Mouse (Mus musculus): ENCODE results near the gene Gabrr2. TPM values are rescaled to one million over a fixed set of nuclear protein-coding genes. Genes with fewer than 3 reads are reported as not detected.

The Gabrr2 gene
- polyA plus RNA-seq, 1 experiment, result 0.48 TPM

DNA sequence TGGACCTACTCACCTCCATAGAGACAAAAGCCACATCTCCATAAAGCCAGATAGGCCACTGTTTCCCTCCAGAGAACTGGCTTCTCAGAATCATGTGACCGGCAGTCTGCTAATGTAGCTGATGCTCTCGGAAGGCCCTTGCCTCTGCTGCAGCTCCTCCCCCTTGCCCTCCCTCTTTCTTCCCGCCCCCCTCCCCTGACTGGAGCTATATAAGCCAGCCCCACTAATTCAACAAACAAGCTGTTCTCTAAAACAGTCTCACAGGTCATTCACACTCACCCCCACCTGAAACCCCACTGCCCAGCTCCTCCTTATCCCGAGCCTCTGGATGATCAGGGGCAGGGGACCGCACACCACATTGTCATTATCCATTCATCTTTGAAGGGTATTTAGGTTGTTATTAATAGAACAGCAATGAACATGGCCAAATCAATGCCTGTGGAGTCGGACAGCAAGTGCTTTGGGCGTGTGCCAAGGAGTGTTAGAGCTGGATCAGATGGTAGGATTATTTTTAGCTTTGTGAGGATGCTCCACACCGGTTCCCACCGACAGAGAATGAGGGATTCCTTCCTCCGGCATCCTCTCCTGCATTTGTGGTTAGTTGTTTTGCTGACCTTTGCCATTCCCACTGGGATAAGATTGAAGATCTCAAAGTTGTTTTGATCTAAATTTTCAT, 62.7 kb downstream of the Gabrr2 start:
- Histone ChIP-seq H3K27me3 (ENCODE audit: control insufficient read depth, insufficient read depth, insufficient read length) (no peaks in the 10 kb centered on the region), H3K36me3 (ENCODE audit: control insufficient read depth, insufficient read depth) (no peaks in the 10 kb centered on the region), H3ac (ENCODE audit: control insufficient read depth, insufficient read length) (no peak overlapping the region), H3K4me3 (no peak overlapping the region), H3K79me2 (ENCODE audit: control insufficient read depth, insufficient read depth) (no peaks in the 10 kb centered on the region), H3K4me2 (ENCODE audit: low read depth) (no peak overlapping the region)
- TF ChIP-seq POLR2A (IDR thresholded peaks at IDR 0.05; ENCODE audit: insufficient read length, low read depth) (no peak), USF1 (IDR thresholded peaks at IDR 0.05; ENCODE audit: low read depth) (no peak), E2F4 (IDR thresholded peaks at IDR 0.05; ENCODE audit: insufficient read depth) (no peak), CEBPB (IDR thresholded peaks at IDR 0.05; ENCODE audit: insufficient read depth, poor library complexity, severe bottlenecking) (no peak), TCF12 (IDR thresholded peaks at IDR 0.05; ENCODE audit: insufficient read depth, poor library complexity, severe bottlenecking) (no peak)

DNA sequence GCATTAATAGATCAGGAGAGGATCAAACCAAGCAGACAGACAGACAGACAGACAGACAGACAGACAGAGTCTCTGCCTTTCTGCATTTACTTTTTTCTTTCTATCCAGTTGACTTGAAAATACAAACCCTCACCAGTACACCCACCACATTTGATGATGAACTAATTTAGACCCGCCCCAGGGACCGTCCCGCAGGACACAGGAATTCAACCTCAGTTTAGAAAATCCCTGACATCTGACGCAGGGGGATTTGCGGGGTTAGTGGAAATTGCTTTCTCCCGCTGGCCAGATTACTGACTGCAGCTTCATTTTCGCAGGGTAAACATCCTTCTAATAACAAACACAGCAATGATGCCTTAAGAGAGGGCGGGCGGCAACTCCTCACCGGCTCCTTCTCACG, 69.4 kb downstream of the Gabrr2 start, which contains the start of gene Gabrr1:
Gene Gabrr1, plus strand, starts transcription at position 301 of the 400 bp plus-strand sequence.
- Histone ChIP-seq H3K79me2 (ENCODE audit: control insufficient read depth, insufficient read depth) (no peaks in the 10 kb centered on the region), H3K36me3 (ENCODE audit: control insufficient read depth, insufficient read depth) (no peaks in the 10 kb centered on the region), H3K4me2 (ENCODE audit: low read depth) (no peak within 1 kb of the TSS), H3ac (ENCODE audit: control insufficient read depth, insufficient read length) (no peak within 1 kb of the TSS), H3K27me3 (ENCODE audit: control insufficient read depth, insufficient read depth, insufficient read length) (peaks cover 10% of the 10 kb centered on the region), H3K4me3 (no peak within 1 kb of the TSS)
- TF ChIP-seq MYOD1 (IDR thresholded peaks at IDR 0.05; ENCODE audit: control insufficient read depth in 1 of 3, insufficient read length in 2 of 3, low read depth in 2 of 3) (no peak), MYOG (IDR thresholded peaks at IDR 0.05; ENCODE audit: control insufficient read depth in 1 of 3, insufficient read depth in 1 of 3, insufficient read length in 2 of 3, low read depth in 2 of 3) (no peak), TCF12 (IDR thresholded peaks at IDR 0.05; ENCODE audit: insufficient read depth, poor library complexity, severe bottlenecking) (no peak), POLR2AphosphoS2 (IDR thresholded peaks at IDR 0.05; ENCODE audit: insufficient read length, low read depth) (no peak), REST (IDR thresholded peaks at IDR 0.05; ENCODE audit: insufficient read depth, insufficient read length) (no peak), E2F4 (IDR thresholded peaks at IDR 0.05; ENCODE audit: insufficient read depth) (no peak), USF1 (IDR thresholded peaks at IDR 0.05; ENCODE audit: low read depth) (no peak), MAX (IDR thresholded peaks at IDR 0.05; ENCODE audit: low read depth) (no peak), SRF (IDR thresholded peaks at IDR 0.05; ENCODE audit: control insufficient read depth, insufficient read length, low read depth) (no peak), POLR2A (IDR thresholded peaks at IDR 0.05; ENCODE audit: insufficient read length, low read depth) (no peak), CEBPB (IDR thresholded peaks at IDR 0.05; ENCODE audit: insufficient read depth, poor library complexity, severe bottlenecking) (no peak), TCF3 (IDR thresholded peaks at IDR 0.05; ENCODE audit: insufficient read length, low read depth) (no peak)

Other genes with a start within 250 kb of the Gabrr2 start
- gene Ankrd6, start 112.2 kb upstream of the Gabrr2 start, polyA plus RNA-seq (2012; fragmentation: generic; extraction: Trizol), result 0.31 TPM
- 7.9 TPM for gene Rragd, start 80.0 kb upstream of the Gabrr2 start, polyA plus RNA-seq (2012; fragmentation: generic; extraction: Trizol)
- gene Ube2j1, start 31.6 kb upstream of the Gabrr2 start, polyA plus RNA-seq (2012; fragmentation: generic; extraction: Trizol), result 31.4 TPM
- gene Gabrr1, start 69.5 kb downstream of the Gabrr2 start, polyA plus RNA-seq (2012; fragmentation: generic; extraction: Trizol), result not detected
- not detected for gene Pm20d2, start 126.7 kb downstream of the Gabrr2 start, polyA plus RNA-seq (2012; fragmentation: generic; extraction: Trizol)
- gene Srsf12, start 146.0 kb downstream of the Gabrr2 start, polyA plus RNA-seq (2012; fragmentation: generic; extraction: Trizol), result not detected
- 37.1 TPM for gene Pnrc1, start 227.2 kb downstream of the Gabrr2 start, polyA plus RNA-seq (2012; fragmentation: generic; extraction: Trizol)
- 4.9 TPM for gene Rngtt, start 247.3 kb downstream of the Gabrr2 start, polyA plus RNA-seq (2012; fragmentation: generic; extraction: Trizol)